Mouse (Mus musculus): ENCODE measurements around the gene Ccnl1.

DNA sequence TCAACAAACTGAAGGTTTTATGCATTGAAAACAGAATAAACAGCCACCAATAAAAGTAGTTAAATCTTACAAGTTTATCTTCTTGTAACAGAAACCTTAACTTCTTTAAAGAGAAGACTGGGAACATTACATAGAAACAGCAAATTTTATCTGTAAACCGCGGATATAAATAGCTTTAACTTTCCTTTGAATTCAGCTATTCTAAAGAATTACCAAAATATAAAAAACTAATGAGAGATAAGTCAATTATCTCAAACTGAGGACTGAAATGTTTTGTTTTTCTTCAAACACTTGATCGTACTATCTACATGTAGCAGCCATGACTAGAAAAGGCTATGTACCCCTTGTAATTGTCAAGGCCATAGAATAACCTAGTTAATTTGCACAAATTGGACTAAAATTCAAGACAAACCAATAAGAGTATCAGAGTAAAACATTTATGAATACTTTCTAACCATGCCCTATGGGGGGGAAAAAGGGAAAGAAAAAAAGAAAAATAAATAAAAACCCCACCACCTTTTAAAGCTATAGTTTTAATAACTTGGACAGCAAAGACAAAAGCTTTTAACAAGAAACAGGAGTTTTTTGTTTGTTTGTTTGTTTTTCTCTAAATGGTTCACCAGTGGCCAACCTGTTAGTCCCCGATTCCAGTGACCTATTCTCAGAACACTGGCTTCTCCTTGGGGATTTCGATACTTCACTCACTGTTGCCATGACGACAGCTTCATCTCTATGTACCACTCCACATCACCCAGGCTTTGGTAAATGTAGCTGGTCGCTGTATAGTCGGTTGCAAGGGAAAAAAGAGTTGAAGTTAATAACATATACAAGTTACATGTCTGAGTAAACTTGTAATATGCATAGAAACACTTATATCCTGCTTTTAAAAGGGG, 3.3 kb downstream of the Ccnl1 start:
- TF ChIP-seq POLR2A (IDR thresholded peaks at IDR 0.05; ENCODE audit: borderline replicate concordance, low read depth, low read length), result no peak
- no peak for TF ChIP-seq CTCF (IDR thresholded peaks at IDR 0.05; ENCODE audit: low read depth, low read length)
